Mouse (Mus musculus) testis, postnatal 14 days (tissue): ENCODE data around the gene Ehd2.

Experiments used
- DNase-seq: peaks from one replicate; pipeline ENCODE4 v3.0.0; 2021; ENCODE audit warnings: low spot score

The Ehd2 gene

DNA sequence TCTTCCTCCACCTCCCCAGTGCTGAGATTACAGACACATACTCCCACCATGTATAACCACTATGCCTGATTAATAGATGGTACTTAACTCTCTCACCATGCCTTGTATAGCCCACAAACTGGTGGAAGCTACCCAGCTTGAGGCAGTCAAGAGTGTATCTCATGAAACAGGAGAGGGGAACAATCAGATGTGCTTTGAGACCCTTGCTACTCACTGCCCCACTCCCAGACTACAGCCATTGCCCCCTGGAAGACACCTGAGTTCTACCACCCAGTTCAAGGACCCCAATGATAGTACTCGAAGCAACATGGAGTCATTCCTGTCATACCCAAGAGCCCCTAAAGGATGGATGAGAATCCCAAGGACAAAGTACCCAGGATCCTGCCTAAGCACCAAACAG is 60.8 kb downstream of the Ehd2 start:
- no peak for DNase-seq

- no peak for DNase-seq
Observed at GRCm38 (mm10) chr7:15905861-15906260, 61.5 kb downstream of the Ehd2 start.

GRCm38 (mm10) chr7:15901366-15902048 is 65.9 kb downstream of the Ehd2 start:
- DNase-seq = no peak
